Mouse (Mus musculus) lung, embryonic 14.5 days (tissue): Measurements from ENCODE around the gene Gabpb1. TPM values are rescaled to one million over a fixed set of nuclear protein-coding genes. Genes with fewer than 3 reads are reported as not detected.

Experiments used
- ATAC-seq: fragments of 200-750 bp; cut with Nextera tagmentation; 2 replicates; pipeline ENCODE4 v1.8.0; 2017; ENCODE audit warnings: mild to moderate bottlenecking, moderate TSS enrichment, moderate library complexity; ENCODE audit not compliant: insufficient read depth
- DNase-seq: peaks from one replicate; pipeline ENCODE4 v3.0.0-alpha.2; 2015
- H3K27ac ChIP-seq: fragments of 300-500 bp; sonication (generic); 2 replicates; pipeline ENCODE4 v1.5.1; 2014; ENCODE audit warnings: low read depth, mild to moderate bottlenecking, moderate library complexity
- H3K27me3 ChIP-seq: fragments of 300-500 bp; sonication (generic); 2 replicates; pipeline ENCODE4 v1.6.1; 2014; ENCODE audit warnings: low read length, control low read depth; ENCODE audit not compliant: insufficient read depth
- H3K36me3 ChIP-seq: fragments of 300-500 bp; sonication (generic); 2 replicates; pipeline ENCODE4 v1.6.1; 2014; ENCODE audit warnings: control low read depth; ENCODE audit not compliant: insufficient read depth
- H3K4me1 ChIP-seq: fragments of 300-500 bp; sonication (generic); 2 replicates; pipeline ENCODE4 v1.6.1; 2014; ENCODE audit warnings: antibody characterized with exemption, control low read depth; ENCODE audit not compliant: insufficient read depth
- H3K4me2 ChIP-seq: fragments of 300-500 bp; sonication (generic); 2 replicates; pipeline ENCODE4 v1.6.1; 2014; ENCODE audit warnings: mild to moderate bottlenecking
- H3K4me3 ChIP-seq: fragments of 300-500 bp; sonication (generic); 2 replicates; pipeline ENCODE4 v1.5.1; 2014; ENCODE audit warnings: low read depth, low read length
- H3K9ac ChIP-seq: fragments of 300-500 bp; sonication (generic); 2 replicates; pipeline ENCODE4 v1.6.1; 2014
- H3K9me3 ChIP-seq: fragments of 300-500 bp; sonication (generic); 2 replicates; pipeline ENCODE4 v1.6.1; 2016; ENCODE audit warnings: low read depth, low read length, control low read depth
- CTCF ChIP-seq: IDR thresholded peaks from 2 replicates; pipeline ENCODE4 v1.5.1; 2016; ENCODE audit warnings: antibody characterized with exemption, low read depth
- WGBS: fragments of 180-500 bp; shearing (Covaris S2); extraction: QIAGEN DNeasy Blood & Tissue Kit; methylation state at CpG from one replicate; pipeline ENCODE4 v1.1.7; 2014; 5-methylcytosine and 5-hydroxymethylcytosine counted together
- polyA plus RNA-seq: library from polyadenylated mRNA; unstranded; fragments of >200 nt; fragmentation: Nextera tagmentation; extraction: Ambion mirVana; gene quantifications from 2 replicates; pipeline ENCODE4 v1.2.1, GENCODE M21; 2014

Gene Gabpb1
- 66.3 and 68.3 TPM in 2 replicates for polyA plus RNA-seq

DNA sequence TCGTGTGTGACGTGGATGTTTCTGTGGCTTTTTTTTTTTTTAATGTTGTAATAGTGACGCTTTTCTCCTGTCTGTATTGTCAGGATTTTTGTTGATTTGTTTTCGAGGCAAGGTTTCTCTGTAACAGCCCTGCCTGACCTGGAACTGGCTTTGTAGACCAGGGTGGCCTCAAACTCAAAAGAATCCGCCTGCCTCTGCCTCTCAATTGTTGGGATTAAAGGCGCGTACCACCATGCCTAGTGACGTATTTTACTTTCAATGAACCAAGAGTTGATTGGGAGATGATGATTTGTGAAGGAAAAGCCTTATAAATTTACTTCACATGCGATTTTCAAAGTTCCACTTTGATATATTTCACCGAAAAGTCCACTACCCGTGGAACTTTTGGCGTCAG lies at the start of gene Gabpb1:
TSS of gene Gabpb1 (minus strand) at position 216 of the 394 bp plus-strand sequence.
- Histone ChIP-seq H3K27ac (peak within 1 kb of the TSS; percentile 100), H3K4me1 (peaks cover 4% of the 10 kb centered on the region; the same call in 1 of the 2 replicates), H3K4me2 (peak within 1 kb of the TSS; percentile 75), H3K9me3 (no peaks in the 10 kb centered on the region), H3K4me3 (peak within 1 kb of the TSS; percentile 94), H3K36me3 (0 out of 2 replicates have a peak, but pooled peaks cover 6% of the 10 kb centered on the region), H3K9ac (peak within 1 kb of the TSS; percentile 99), H3K27me3 (no peaks in the 10 kb centered on the region)
- WGBS, result 18% methylated on average over 12 of the region's 12 CpGs
- ATAC-seq (no peak), DNase-seq (peak; percentile 56)
- no peak for TF ChIP-seq CTCF

DNA sequence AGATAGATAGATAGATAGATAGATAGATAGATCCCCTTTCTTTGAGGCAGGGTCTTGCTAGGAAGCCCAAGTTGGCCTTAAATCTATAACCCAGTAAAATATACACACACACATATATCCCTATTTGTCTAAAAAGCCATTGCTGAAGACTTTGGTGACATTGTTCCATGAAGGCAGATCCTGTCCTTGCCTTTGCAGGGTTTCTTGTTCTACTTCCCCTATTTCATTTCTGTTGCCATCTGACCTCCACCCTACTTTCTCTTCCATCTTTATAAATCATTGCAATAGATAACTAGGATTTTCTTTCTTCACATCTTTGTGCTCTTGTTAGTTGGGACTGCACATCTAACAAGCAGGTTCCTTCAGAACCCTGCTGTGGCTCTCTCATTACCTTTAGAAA lies 36.8 kb upstream of the Gabpb1 start:
- H3K27me3 ChIP-seq, result no peaks in the 10 kb centered on the region
- H3K36me3 ChIP-seq, result 0 out of 2 replicates have a peak, but pooled peaks cover 6% of the 10 kb centered on the region
- H3K4me2 ChIP-seq, result no peak overlapping the region
- DNase-seq (no peak), ATAC-seq (no peak)
- TF ChIP-seq CTCF, result no peak
- H3K4me3 ChIP-seq, result no peak overlapping the region
- H3K9ac ChIP-seq, result no peak overlapping the region
- no peak overlapping the region for H3K27ac ChIP-seq
- 0 out of 2 replicates have a peak, but pooled peaks cover 2% of the 10 kb centered on the region for H3K4me1 ChIP-seq
- no peaks in the 10 kb centered on the region for H3K9me3 ChIP-seq

DNA sequence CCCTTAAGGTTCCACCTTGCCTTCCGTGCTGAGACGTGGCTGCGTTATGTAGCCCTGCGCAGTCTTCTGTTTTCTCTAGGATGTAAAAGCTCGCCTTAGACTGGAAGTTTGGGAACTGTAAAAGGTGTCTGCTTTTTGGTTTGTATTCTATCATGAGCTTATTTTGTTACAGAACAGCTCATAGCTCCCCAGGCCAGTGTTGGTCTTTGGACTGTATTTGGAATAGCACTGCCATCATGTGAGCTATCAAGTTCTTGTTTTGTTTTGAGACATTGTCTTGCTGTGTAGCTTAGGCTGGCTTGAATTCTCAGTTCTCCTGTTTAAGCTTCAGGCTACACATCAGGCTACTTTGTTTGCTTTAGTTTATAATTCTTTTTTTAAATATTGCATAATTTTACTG lies 36.4 kb upstream of the Gabpb1 start:
- H3K9ac ChIP-seq, result no peak overlapping the region
- H3K27ac ChIP-seq, result no peak overlapping the region
- no peak overlapping the region for H3K4me2 ChIP-seq
- 0 out of 2 replicates have a peak, but pooled peaks cover 3% of the 10 kb centered on the region for H3K36me3 ChIP-seq
- H3K4me3 ChIP-seq, result no peak overlapping the region
- H3K4me1 ChIP-seq, result 0 out of 2 replicates have a peak, but pooled peaks cover 2% of the 10 kb centered on the region
- no peak for TF ChIP-seq CTCF
- H3K9me3 ChIP-seq, result no peaks in the 10 kb centered on the region
- no peaks in the 10 kb centered on the region for H3K27me3 ChIP-seq
- no peak for ATAC-seq
- no peak for DNase-seq
- WGBS, result 96% methylated on average over 5 of the region's 5 CpGs

DNA sequence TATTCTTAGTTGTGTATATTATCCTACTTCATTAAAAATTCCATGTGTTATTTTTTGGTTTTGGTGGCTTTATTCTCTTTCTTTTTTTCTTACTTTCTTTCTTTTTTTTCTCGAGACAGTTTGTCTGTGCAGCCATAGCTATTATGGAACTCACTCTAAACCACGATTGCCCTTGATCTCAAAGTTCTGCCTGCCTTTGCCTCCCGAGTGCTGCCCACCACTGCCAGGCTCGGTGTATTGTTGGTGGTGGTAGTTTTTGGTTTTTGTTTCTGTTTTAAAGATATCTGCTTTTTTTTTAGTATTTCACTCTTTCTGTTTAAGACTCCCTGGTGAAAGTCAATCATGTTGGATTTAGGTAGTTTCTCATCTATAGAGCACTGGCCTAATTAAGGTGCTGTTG lies 32.2 kb upstream of the Gabpb1 start:
- H3K27ac ChIP-seq, result no peak overlapping the region
- peak overlapping the region; percentile 87; the same call in 1 of the 2 replicates for H3K9ac ChIP-seq
- H3K36me3 ChIP-seq, result no peaks in the 10 kb centered on the region
- 74% methylated on average over 4 of the region's 4 CpGs for WGBS
- TF ChIP-seq CTCF, result no peak
- H3K9me3 ChIP-seq, result no peaks in the 10 kb centered on the region
- no peaks in the 10 kb centered on the region for H3K27me3 ChIP-seq
- H3K4me1 ChIP-seq, result peaks cover 2% of the 10 kb centered on the region; the same call in 1 of the 2 replicates
- H3K4me2 ChIP-seq, result peak overlapping the region; percentile 66
- no peak for DNase-seq
- no peak for ATAC-seq
- peak overlapping the region; percentile 83 for H3K4me3 ChIP-seq

DNA sequence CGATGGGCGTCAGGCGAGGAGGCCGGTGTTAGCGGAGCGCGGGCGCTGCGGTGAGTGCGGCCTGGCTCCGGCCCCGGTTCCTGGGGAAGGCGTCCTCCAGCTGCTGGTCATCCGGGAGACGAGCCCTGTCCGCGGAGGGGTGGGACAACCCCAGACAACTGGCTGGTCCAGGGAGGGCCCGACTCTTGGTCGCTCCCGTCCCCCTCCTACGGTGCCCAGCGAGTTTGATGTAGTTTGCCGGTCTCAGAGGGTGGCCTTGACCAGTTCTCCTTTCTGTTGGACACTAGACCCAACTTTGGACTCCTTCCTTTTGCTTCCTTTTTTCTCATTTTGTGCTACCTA lies 31.3 kb upstream of the Gabpb1 start:
- peak overlapping the region; percentile 66 for H3K4me2 ChIP-seq
- TF ChIP-seq CTCF, result no peak
- ATAC-seq (peak; percentile 91), DNase-seq (no peak)
- no peaks in the 10 kb centered on the region for H3K9me3 ChIP-seq
- no peaks in the 10 kb centered on the region for H3K36me3 ChIP-seq
- peak overlapping the region; percentile 85 for H3K27ac ChIP-seq
- WGBS, result under 1% methylated on average over 23 of the region's 23 CpGs
- H3K4me3 ChIP-seq, result peak overlapping the region; percentile 83
- peaks cover 2% of the 10 kb centered on the region; the same call in 1 of the 2 replicates for H3K4me1 ChIP-seq
- H3K9ac ChIP-seq, result peak overlapping the region; percentile 87
- no peaks in the 10 kb centered on the region for H3K27me3 ChIP-seq

DNA sequence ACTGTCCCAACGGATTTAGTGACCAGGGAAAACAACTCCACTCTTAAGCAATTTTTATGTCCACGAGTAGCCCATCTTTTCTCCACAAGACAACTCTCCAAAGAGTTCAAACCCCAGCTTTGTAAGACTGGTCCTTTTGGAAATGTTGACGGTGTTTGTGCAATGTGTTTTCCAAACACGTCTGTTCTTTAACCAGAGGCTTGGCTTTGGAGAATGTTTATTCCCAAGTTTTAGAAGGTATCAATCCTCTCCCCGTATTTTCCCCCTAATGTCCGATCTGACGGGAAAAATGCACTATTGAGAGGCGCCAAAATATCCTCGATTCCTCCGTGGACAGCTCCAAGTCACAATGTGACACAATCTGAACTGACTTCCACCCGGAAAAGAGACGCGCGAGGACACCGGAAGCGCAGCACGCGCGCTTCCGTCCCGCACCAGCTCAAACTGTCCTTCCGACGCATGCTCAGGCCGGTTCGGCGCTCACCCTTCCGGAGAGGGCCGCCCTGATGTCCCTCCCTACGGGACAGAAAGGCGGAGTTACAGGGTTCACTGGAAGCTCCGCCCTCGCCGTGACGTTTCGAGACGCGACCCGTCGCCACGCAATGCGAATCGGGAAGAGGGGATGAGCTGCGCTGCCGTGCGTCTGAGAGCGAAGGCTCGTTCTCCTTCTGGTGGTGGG lies 30.8 kb upstream of the Gabpb1 start, which contains the start of gene Usp8:
TSS of gene Usp8 (plus strand) at position 570 of the 679 bp plus-strand sequence.
- Histone ChIP-seq H3K36me3 (no peaks in the 10 kb centered on the region), H3K9me3 (no peaks in the 10 kb centered on the region), H3K27me3 (no peaks in the 10 kb centered on the region), H3K27ac (peak within 1 kb of the TSS; percentile 85), H3K4me3 (peak within 1 kb of the TSS; percentile 83), H3K4me2 (peak within 1 kb of the TSS; percentile 66), H3K4me1 (peaks cover 2% of the 10 kb centered on the region; the same call in 1 of the 2 replicates), H3K9ac (peak within 1 kb of the TSS; percentile 87)
- DNase-seq, result peak; percentile 99
- TF ChIP-seq CTCF, result 0 out of 2 replicates have a peak, but pooled peaks have one; percentile 5
- 3% methylated on average over 47 of the region's 47 CpGs for WGBS
- ATAC-seq, result peak; percentile 100

DNA sequence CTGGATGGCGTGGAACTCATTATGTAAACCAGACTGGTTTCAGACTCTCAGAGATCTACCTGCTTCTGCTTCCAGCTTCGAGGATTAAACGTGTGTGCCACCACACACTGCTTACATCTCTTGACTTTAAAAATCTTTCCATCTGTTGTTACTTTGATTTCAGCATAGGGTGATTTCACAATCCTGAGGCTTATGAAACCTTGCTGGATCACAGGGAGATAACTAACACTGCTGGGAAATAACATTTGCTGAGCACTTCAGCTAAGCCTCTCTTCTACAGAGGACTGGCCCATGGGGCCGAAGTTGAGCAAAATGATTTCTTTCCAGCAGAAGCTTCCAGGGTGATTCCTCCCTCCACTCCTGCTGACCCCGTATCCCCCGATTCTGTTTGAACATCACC lies 19.1 kb upstream of the Gabpb1 start:
- ATAC-seq, result no peak
- Histone ChIP-seq H3K9ac (no peak overlapping the region), H3K27ac (no peak overlapping the region), H3K36me3 (no peaks in the 10 kb centered on the region), H3K27me3 (no peaks in the 10 kb centered on the region), H3K4me1 (no peaks in the 10 kb centered on the region), H3K9me3 (no peaks in the 10 kb centered on the region), H3K4me2 (no peak overlapping the region), H3K4me3 (no peak overlapping the region)
- TF ChIP-seq CTCF, result no peak
- WGBS, result 76% methylated on average over 6 of the region's 6 CpGs
- no peak for DNase-seq
